Mouse (Mus musculus) embryonic facial prominence, embryonic 10.5 days (tissue): ENCODE data around the gene Rps11. TPM values are rescaled to one million over a fixed set of nuclear protein-coding genes. Genes with fewer than 3 reads are reported as not detected.
"Not testable (repeated sequence)": the region's sequence is repeated elsewhere in the genome, so short reads cannot be mapped to it uniquely, and the experiment has no call there.

Experiments
- DNase-seq: peaks from one replicate; pipeline ENCODE4 v3.0.0-alpha.2; 2017; ENCODE audit warnings: low spot score
- H3K27ac ChIP-seq: fragments of 300-500 bp; sonication (generic); replicated peaks from 2 replicates; pipeline ENCODE4 v1.5.1; 2016; ENCODE audit warnings: mild to moderate bottlenecking
- H3K27me3 ChIP-seq: fragments of 300-500 bp; sonication (generic); replicated peaks from 2 replicates; pipeline ENCODE4 v1.6.1; 2016; ENCODE audit warnings: low read depth, mild to moderate bottlenecking; ENCODE audit not compliant: poor library complexity, severe bottlenecking
- H3K36me3 ChIP-seq: fragments of 300-500 bp; sonication (generic); replicated peaks from 2 replicates; pipeline ENCODE4 v1.6.1; 2016; ENCODE audit warnings: mild to moderate bottlenecking, moderate library complexity
- H3K4me1 ChIP-seq: fragments of 300-500 bp; sonication (generic); 2 replicates; pipeline ENCODE4 v1.6.1; 2016
- H3K4me3 ChIP-seq: fragments of 300-500 bp; sonication (generic); 2 replicates; pipeline ENCODE4 v1.5.1; 2016; ENCODE audit warnings: mild to moderate bottlenecking, moderate library complexity
- H3K9me3 ChIP-seq: fragments of 300-500 bp; sonication (generic); 2 replicates; pipeline ENCODE4 v1.6.1; 2016; ENCODE audit warnings: mild to moderate bottlenecking
- WGBS: fragments of 180-500 bp; shearing (Covaris S2); methylation state at CpG from one replicate; pipeline ENCODE4 v1.1.7; 2016; 5-methylcytosine and 5-hydroxymethylcytosine counted together
- polyA plus RNA-seq: library from polyadenylated mRNA; unstranded; fragments of >200 nt; fragmentation: Nextera tagmentation; extraction: Ambion mirVana; gene quantifications from 2 replicates; pipeline ENCODE4 v1.2.1, GENCODE M21; 2016

Rps11 gene
- polyA plus RNA-seq: 1,885 and 1,917 TPM in 2 replicates

- Histone ChIP-seq H3K27ac (peak within 1 kb of the TSS; percentile 96), H3K36me3 (peaks cover 73% of the 10 kb centered on the region)
These were observed at the start of gene Rps11 for GRCm38 (mm10) chr7:45124224-45125143. Gene Rps11 (minus strand): TSS chr7:45124439.

DNA sequence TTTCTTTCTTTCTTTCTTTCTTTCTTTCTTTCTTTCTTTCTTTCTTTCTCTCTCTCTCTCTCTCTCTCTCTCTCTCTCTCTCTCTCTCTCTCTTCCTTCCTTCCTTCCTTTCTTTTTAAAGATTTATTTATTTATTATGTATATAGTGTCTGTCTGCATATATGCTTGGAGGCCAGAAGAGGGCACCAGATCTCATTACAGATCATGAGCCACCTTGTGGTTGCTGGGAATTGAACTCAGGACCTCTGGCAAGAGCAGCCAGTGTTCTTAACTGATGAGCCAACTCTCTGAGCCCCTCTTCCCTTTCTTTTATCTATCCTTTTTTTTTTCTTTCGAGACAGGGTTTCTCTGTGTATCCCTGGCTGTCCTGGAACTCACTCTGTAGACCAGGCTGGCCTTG, 49.5 kb upstream of the Rps11 start:
- Histone ChIP-seq H3K27me3 (peaks cover 99% of the 10 kb centered on the region), H3K4me1 (peaks cover 24% of the 10 kb centered on the region), H3K9me3 (peaks cover 35% of the 10 kb centered on the region)
- WGBS: 50% methylated on average over 1 of the region's 1 CpGs
- H3K36me3 ChIP-seq, DNase-seq, H3K4me3 ChIP-seq, H3K27ac ChIP-seq: not testable (repeated sequence)

More at GRCm38 (mm10) chr7:45124224-45125143, at the start of gene Rps11:
- peak; percentile 99 for DNase-seq
- WGBS: under 1% methylated on average over 59 of the region's 59 CpGs
- Histone ChIP-seq H3K4me1 (peaks cover 58% of the 10 kb centered on the region), H3K9me3 (no peaks in the 10 kb centered on the region), H3K4me3 (peak within 1 kb of the TSS; percentile 88), H3K27me3 (no peaks in the 10 kb centered on the region)

GRCm38 (mm10) chr7:45172974-45173373, 48.7 kb upstream of the Rps11 start:
- Histone ChIP-seq H3K36me3 (no peaks in the 10 kb centered on the region), H3K4me3 (0 out of 2 replicates have a peak overlapping the region, but pooled peaks have one; percentile 5), H3K4me1 (peaks cover 28% of the 10 kb centered on the region), H3K27me3 (peaks cover 99% of the 10 kb centered on the region), H3K9me3 (peaks cover 36% of the 10 kb centered on the region), H3K27ac (no peak overlapping the region)
- 55% methylated on average over 7 of the region's 7 CpGs for WGBS
- DNase-seq: no peak

DNA sequence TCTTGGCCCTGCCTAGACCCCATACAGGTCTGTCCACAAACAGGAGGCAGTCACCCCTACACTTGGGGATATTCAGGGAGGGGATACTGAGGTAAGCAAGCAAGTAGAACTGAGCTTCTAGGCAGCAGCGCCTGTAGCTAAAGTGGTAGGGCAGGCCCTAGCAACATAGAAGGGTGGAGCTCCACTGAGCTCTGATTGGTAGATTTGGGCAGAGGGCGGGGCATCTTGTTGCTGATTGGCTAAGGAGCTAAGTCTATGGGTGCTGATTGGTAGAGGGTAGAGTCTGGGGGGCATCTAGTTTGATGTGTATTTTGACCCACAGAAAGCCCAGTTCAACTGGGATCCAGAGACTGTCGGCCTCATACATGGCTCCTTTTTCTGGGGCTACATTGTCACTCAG, 45.3 kb upstream of the Rps11 start:
- WGBS: 94% methylated on average over 3 of the region's 3 CpGs
- no peaks in the 10 kb centered on the region for H3K36me3 ChIP-seq

GRCm38 (mm10) chr7:45168656-45169055, 44.4 kb upstream of the Rps11 start:
- peaks cover 36% of the 10 kb centered on the region for H3K9me3 ChIP-seq
- H3K36me3 ChIP-seq: no peaks in the 10 kb centered on the region
- no peak overlapping the region for H3K27ac ChIP-seq
- 4% methylated on average over 24 of the region's 24 CpGs for WGBS
- H3K4me1 ChIP-seq: peaks cover 14% of the 10 kb centered on the region
- peaks cover 99% of the 10 kb centered on the region for H3K27me3 ChIP-seq
- H3K4me3 ChIP-seq: peak overlapping the region; percentile 23; the same call in 1 of the 2 replicates
- DNase-seq: no peak

More for the DNA sequence above, 45.3 kb upstream of the Rps11 start:
- Histone ChIP-seq H3K27me3 (peaks cover 99% of the 10 kb centered on the region), H3K27ac (no peak overlapping the region), H3K4me3 (no peak overlapping the region), H3K4me1 (peaks cover 9% of the 10 kb centered on the region), H3K9me3 (peaks cover 36% of the 10 kb centered on the region)
- DNase-seq: no peak

DNA sequence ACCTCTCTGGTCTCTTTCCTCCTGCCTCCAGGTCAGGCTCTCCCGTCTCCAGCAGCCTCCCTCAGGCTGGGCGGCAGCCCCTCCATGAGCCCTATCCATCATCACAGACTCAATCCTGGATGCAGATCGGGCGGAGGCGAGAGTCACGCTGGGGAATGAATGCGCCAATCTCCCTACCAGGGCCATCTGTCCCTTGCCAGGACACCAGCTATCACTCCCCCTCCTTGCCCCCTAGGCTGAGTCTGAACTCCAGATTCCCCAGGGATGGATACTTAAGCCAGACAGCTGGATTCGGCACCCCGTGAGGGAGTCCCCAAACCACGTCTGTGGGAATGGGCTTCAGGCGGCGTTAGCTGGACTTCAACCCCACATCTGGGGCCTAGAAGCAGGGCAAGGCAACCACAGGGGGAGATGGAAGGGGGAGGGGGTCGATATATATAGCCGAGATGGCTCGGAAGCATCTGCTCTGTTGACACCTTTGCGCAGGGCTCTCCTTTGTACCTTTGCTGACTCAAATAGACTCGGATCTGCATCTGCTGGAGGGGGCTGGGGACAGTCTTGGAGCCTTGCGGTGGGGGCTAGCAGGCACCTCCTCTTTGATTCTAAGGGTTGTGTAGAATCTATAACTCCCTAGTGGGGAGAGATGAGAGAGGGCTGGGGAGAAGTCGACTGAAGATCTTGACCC, 43.7 kb upstream of the Rps11 start:
- Histone ChIP-seq H3K4me3 (peak overlapping the region; percentile 25; the same call in 1 of the 2 replicates), H3K27me3 (peaks cover 100% of the 10 kb centered on the region), H3K36me3 (no peaks in the 10 kb centered on the region), H3K9me3 (peaks cover 35% of the 10 kb centered on the region), H3K27ac (no peak overlapping the region), H3K4me1 (peaks cover 14% of the 10 kb centered on the region)
- peak; percentile 28 for DNase-seq
- 3% methylated on average over 19 of the region's 19 CpGs for WGBS

GRCm38 (mm10) chr7:45166950-45167401, 42.7 kb upstream of the Rps11 start:
- Histone ChIP-seq H3K4me3 (no peak overlapping the region), H3K27ac (no peak overlapping the region), H3K9me3 (peaks cover 30% of the 10 kb centered on the region)

GRCm38 (mm10) chr7:45165701-45166100, 41.5 kb upstream of the Rps11 start:
- H3K36me3 ChIP-seq: peaks cover 5% of the 10 kb centered on the region
- no peak overlapping the region for H3K27ac ChIP-seq
- peaks cover 86% of the 10 kb centered on the region for H3K27me3 ChIP-seq
- peaks cover 21% of the 10 kb centered on the region for H3K9me3 ChIP-seq
- DNase-seq: no peak
- peaks cover 26% of the 10 kb centered on the region for H3K4me1 ChIP-seq
- H3K4me3 ChIP-seq: no peak overlapping the region
- 44% methylated on average over 11 of the region's 11 CpGs for WGBS

More at GRCm38 (mm10) chr7:45166950-45167401, 42.7 kb upstream of the Rps11 start:
- no peak for DNase-seq
- no peaks in the 10 kb centered on the region for H3K36me3 ChIP-seq
- WGBS: 27% methylated on average over 10 of the region's 10 CpGs
- peaks cover 21% of the 10 kb centered on the region for H3K4me1 ChIP-seq
- peaks cover 98% of the 10 kb centered on the region for H3K27me3 ChIP-seq

DNA sequence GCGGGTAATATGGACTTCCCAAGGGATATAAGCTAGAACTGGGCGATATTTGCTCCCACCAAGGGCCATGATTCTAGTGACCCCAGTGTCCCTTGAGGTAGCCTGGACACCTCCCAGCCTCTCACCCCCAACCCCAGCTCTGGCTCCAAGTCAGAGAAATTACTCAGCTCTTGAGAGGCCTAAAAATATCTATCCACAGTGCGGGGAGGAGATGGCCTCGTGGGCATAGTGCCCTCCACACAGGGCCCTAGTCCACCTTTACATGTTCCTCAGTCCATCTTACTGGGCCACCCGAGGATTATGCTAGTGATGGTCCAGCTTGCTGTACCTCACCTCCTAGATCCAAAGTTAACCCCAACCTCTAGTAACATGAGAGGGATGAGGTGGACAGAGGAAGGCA, 40.6 kb upstream of the Rps11 start:
- no peak for DNase-seq
- Histone ChIP-seq H3K9me3 (peaks cover 12% of the 10 kb centered on the region), H3K36me3 (peaks cover 14% of the 10 kb centered on the region), H3K27ac (no peak overlapping the region), H3K4me1 (peaks cover 26% of the 10 kb centered on the region), H3K4me3 (no peak overlapping the region), H3K27me3 (peaks cover 77% of the 10 kb centered on the region)
- WGBS: 73% methylated on average over 5 of the region's 5 CpGs

- Histone ChIP-seq H3K4me3 (peak within 1 kb of the TSS; percentile 57), H3K4me1 (peaks cover 26% of the 10 kb centered on the region), H3K27ac (no peak within 1 kb of the TSS), H3K9me3 (peaks cover 3% of the 10 kb centered on the region), H3K27me3 (peaks cover 68% of the 10 kb centered on the region), H3K36me3 (peaks cover 23% of the 10 kb centered on the region)
- 2% methylated on average over 41 of the region's 41 CpGs for WGBS
- peak; percentile 60 for DNase-seq
These were observed 39.7 kb upstream of the Rps11 start, which contains the start of gene Slc17a7 for GRCm38 (mm10) chr7:45163735-45164490. Gene Slc17a7 (plus strand): TSS chr7:45163949.

- DNase-seq: no peak
- H3K27ac ChIP-seq: no peak overlapping the region
- 77% methylated on average over 9 of the region's 9 CpGs for WGBS
- H3K4me3 ChIP-seq: peak overlapping the region; percentile 57; the same call in 1 of the 2 replicates
- peaks cover 60% of the 10 kb centered on the region for H3K27me3 ChIP-seq
- H3K4me1 ChIP-seq: peaks cover 22% of the 10 kb centered on the region
- no peaks in the 10 kb centered on the region for H3K9me3 ChIP-seq
- peaks cover 31% of the 10 kb centered on the region for H3K36me3 ChIP-seq
These were observed 38.9 kb upstream of the Rps11 start for GRCm38 (mm10) chr7:45162996-45163615.
